Mouse (Mus musculus) heart, postnatal 0 days (tissue): ENCODE measurements around the gene Adamtsl1.

Experiments
- CTCF ChIP-seq: IDR thresholded peaks from 2 replicates; pipeline ENCODE4 v1.5.1; 2016; ENCODE audit warnings: antibody characterized with exemption, control low read depth, low read depth
- EP300 ChIP-seq: IDR thresholded peaks from 2 replicates; pipeline ENCODE4 v1.6.1; 2016; ENCODE audit warnings: antibody characterized with exemption, low read depth

DNA sequence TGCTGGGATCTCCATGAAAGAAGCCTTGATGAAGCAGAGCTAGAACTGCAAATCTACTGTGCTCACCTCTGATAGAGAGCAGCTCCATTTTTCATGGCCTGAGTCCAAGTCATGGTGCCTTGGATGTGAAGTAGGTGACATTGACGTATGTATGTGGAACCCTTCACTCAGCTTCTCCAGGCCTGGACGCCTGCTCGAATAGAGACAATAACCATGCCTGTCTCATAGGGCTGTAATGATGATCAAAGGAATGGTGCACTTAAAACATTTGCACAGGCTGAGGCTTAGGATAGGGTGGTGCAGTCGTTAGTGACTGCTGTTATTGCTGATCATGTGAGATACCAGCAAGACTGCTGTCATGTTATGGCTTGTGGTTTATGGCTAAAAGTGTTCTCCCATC lies 801.1 kb downstream of the Adamtsl1 start:
- TF ChIP-seq EP300 (no peak), CTCF (no peak)
